Mouse (Mus musculus) ES-E14 (cell line): ENCODE measurements around the gene Prkcq.

Experiments
- CHD2 ChIP-seq: IDR thresholded peaks from 2 replicates; pipeline ENCODE4 v1.6.1; 2014; ENCODE audit warnings: mild to moderate bottlenecking, low read depth, low read length, inconsistent platforms
- MAFK ChIP-seq: IDR thresholded peaks from 2 replicates; pipeline ENCODE4 v1.6.1; 2014; ENCODE audit warnings: mild to moderate bottlenecking, low read depth, low read length, inconsistent platforms; ENCODE audit not compliant: insufficient read depth
- ZC3H11A ChIP-seq: IDR thresholded peaks from 2 replicates; pipeline ENCODE4 v1.6.1; 2012; ENCODE audit warnings: low read depth, mild to moderate bottlenecking, inconsistent platforms, low read length, borderline replicate concordance
- ZNF384 ChIP-seq: IDR thresholded peaks from 2 replicates; pipeline ENCODE4 v1.6.1; 2012; ENCODE audit warnings: low read depth, low read length, inconsistent platforms

DNA sequence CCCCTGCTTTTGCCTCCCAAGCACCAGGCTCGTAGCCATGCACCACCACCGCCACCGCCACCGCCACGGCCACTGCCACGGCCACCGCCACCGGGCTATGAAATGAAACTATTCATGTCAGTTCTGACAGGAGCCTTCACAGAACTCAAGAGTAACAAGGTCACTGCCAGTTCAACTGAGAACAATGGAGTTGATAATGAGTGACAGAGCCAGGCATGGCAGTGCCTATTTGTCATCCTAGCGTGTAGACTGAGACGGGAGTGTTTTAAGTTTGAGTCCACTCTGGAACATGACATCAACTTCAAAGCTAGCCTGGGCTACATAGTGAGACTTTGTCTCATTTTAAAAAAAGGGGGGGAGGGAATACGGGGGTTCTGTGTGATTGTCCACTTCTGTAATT is 30.9 kb downstream of the Prkcq start:
- TF ChIP-seq MAFK (no peak), CHD2 (no peak), ZC3H11A (no peak), ZNF384 (no peak)
